Mouse (Mus musculus) spleen, adult 10 weeks (tissue): ENCODE data around the gene Tmem30b. TPM values are rescaled to one million over a fixed set of nuclear protein-coding genes. Genes with fewer than 3 reads are reported as not detected.

Experiments
- polyA plus RNA-seq: library from polyadenylated mRNA; stranded (reverse); fragments of 350-450 nt; fragmentation: Illumina TruSeq; extraction: RNeasy Lipid Tissue Mini Kit (QIAGEN cat#74804); gene quantifications from one replicate; pipeline ENCODE4 v1.2.3, GENCODE M21; 2015; ENCODE audit warnings: low replicate concordance; ENCODE audit not compliant: insufficient read depth

Gene Tmem30b
- not detected for polyA plus RNA-seq

DNA sequence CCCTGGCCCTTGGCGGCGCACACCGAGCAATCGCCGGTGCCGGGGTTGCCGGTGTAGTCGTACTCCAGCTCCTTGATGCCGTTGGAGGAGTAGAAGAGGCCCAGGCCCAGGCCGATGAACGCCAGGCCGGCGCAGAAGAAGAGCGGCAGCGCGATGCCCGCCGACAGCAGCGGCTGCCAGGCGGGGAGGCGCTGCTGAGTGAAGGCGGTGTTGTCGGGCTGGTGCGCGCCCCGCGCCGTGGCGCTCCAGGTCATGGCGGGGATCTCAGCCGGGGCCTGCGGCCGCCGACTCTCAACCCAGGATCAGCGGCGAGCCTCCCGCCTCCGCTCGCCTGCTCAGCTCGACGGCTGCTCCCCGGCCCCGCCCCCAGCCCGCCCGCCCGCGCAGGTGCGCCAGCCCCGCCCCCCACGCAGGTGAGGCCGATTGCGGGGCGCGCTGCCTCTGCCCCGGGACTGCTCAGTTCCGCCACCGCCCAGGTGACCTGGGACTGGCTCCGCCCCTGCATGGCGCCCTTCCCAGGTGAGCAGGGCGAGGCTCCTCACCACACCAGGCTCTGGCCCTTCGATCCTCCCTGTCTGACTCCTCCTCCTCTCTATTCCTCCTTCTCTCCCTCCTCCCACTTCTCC lies at the start of gene Tmem30b:
Gene Tmem30b (minus strand): TSS at position 307 of the 626 bp plus-strand sequence.

GRCm38 (mm10) chr12:73584610-73585240 lies 38.5 kb upstream of the Tmem30b start, which contains the start of gene Prkch:
Gene Prkch, plus strand, starts transcription at chr12:73584796.

Other genes starting within 250 kb of the Tmem30b start
- 34.0 TPM for gene Prkch, start 38.4 kb upstream of the Tmem30b start, polyA plus RNA-seq